Mouse (Mus musculus) lung, adult 10 weeks (tissue): ENCODE results near the gene Gm14147. TPM values are rescaled to one million over a fixed set of nuclear protein-coding genes. Genes with fewer than 3 reads are reported as not detected.

Experiments used
- polyA plus RNA-seq: library from polyadenylated mRNA; stranded (reverse); fragments of 350-450 nt; fragmentation: Illumina TruSeq; extraction: RNeasy Lipid Tissue Mini Kit (QIAGEN cat#74804); gene quantifications from one replicate; pipeline ENCODE4 v1.2.3, GENCODE M21; 2014; ENCODE audit warnings: low read depth, low replicate concordance; ENCODE audit not compliant: insufficient read depth

Gene Gm14147
- not detected for polyA plus RNA-seq

DNA sequence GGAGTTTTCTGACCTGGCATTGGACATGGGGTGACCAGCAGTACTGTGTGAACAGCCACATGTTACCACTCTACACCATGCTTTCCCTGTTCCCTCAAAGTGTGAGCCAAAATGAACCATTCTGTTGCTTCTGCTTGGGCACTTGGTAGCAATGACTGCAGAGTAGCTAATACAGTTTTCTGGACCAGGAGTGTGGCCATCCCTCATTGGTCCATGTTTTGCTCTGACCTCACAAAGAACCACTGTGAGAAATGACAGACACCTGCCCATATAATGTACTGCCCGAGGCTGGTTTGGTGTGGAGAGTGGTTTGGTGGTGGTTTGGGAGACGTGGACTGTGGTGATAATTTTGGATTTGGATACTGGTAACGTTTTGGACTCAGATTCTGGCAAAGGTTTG lies at the start of gene Gm14147:
Gene Gm14147 (plus strand): TSS at position 301 of the 400 bp plus-strand sequence.

DNA sequence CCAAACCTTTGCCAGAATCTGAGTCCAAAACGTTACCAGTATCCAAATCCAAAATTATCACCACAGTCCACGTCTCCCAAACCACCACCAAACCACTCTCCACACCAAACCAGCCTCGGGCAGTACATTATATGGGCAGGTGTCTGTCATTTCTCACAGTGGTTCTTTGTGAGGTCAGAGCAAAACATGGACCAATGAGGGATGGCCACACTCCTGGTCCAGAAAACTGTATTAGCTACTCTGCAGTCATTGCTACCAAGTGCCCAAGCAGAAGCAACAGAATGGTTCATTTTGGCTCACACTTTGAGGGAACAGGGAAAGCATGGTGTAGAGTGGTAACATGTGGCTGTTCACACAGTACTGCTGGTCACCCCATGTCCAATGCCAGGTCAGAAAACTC lies 5.8 kb upstream of the Gm14147 start, which contains the start of gene Gm14151:
Gene Gm14151 (minus strand): TSS at position 101 of the 400 bp plus-strand sequence.

Other genes with a start within 250 kb of the Gm14147 start
- 59.5 TPM for gene Abhd12, start 193.5 kb upstream of the Gm14147 start, polyA plus RNA-seq
- gene Gins1, start 192.8 kb upstream of the Gm14147 start, polyA plus RNA-seq = 2.0 TPM
- gene Ninl, start 58.9 kb upstream of the Gm14147 start, polyA plus RNA-seq = 1.4 TPM
- 5.8 TPM for gene Nanp, start 58.8 kb upstream of the Gm14147 start, polyA plus RNA-seq
- gene Gm14151, start 5.9 kb upstream of the Gm14147 start, polyA plus RNA-seq = not detected